Mouse (Mus musculus) bone marrow macrophage, adult 2 months (primary cell): ENCODE measurements around the gene Cdh13.

ENCODE experiments used
- CTCF ChIP-seq: IDR thresholded peaks from 2 replicates; pipeline ENCODE4 v1.5.1; 2012; ENCODE audit warnings: low read depth, mild to moderate bottlenecking, low read length, moderate library complexity
- POLR2A ChIP-seq: IDR thresholded peaks from 2 replicates; pipeline ENCODE4 v1.6.1; 2012; ENCODE audit warnings: mild to moderate bottlenecking, low read depth, low read length, borderline replicate concordance

- TF ChIP-seq CTCF (no peak), POLR2A (no peak)
Measured at GRCm38 (mm10) chr8:118667736-118668135, 384.2 kb downstream of the Cdh13 start.
